Mouse (Mus musculus): ENCODE measurements around the gene AI182371. TPM values are rescaled to one million over a fixed set of nuclear protein-coding genes. Genes with fewer than 3 reads are reported as not detected.

The AI182371 gene
- total RNA-seq, 1 experiment: 0.58 TPM

DNA sequence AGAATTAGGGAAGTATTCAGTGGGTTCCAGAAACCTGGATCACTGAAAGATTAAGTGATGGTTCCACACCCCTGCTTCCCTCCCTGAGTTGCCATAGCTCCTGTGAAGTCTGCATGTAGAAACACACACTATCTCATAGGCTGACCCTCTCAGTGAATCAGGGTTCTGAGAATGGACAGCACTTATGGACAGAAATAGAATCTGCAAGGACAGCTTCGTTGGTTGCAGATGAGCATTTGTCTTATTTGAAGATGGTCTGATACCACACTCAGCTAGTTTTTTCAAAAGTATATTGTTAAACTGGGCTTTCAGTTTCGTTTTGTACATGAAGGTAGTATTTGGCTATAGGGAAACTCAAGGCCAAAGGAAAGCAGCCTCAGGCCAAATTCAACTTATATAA is 9.2 kb upstream of the AI182371 start:
- Histone ChIP-seq H3K9ac (ENCODE audit: insufficient read depth, low read depth, low read length, poor library complexity, severe bottlenecking) (no peak overlapping the region), H3K4me1 (ENCODE audit: control insufficient read depth in 2 of 2, insufficient read depth in 2 of 2, low read length in 2 of 2, poor library complexity in 1 of 2) (no peaks in the 10 kb centered on the region), H3K4me3 (ENCODE audit: insufficient read depth in 1 of 2, low read depth in 1 of 2, low read length in 2 of 2, poor library complexity in 1 of 2, severe bottlenecking in 1 of 2) (no peak overlapping the region), H3K9me3 (ENCODE audit: control insufficient read depth, insufficient read depth, low read depth, low read length) (no peaks in the 10 kb centered on the region), H3K36me3 (ENCODE audit: control insufficient read depth, insufficient read depth, low read length, poor library complexity, severe bottlenecking) (no peaks in the 10 kb centered on the region), H3K27ac (ENCODE audit: insufficient read depth, low read depth, low read length, poor library complexity, severe bottlenecking) (no peak overlapping the region)
- DNase-seq (ENCODE audit: low read depth, low spot score): no peak
- TF ChIP-seq MAFK (IDR thresholded peaks at IDR 0.05; ENCODE audit: insufficient read depth, low read depth, low read length) (no peak), ZC3H11A (IDR thresholded peaks at IDR 0.05; ENCODE audit: borderline replicate concordance, low read depth, low read length) (no peak)
- in situ Hi-C loops (cut with MboI; ENCODE audit: low sequenced_read_pairs in 2 of 2, unreplicated experiment in 2 of 2): loop anchor here in 1 of 2 experiments (25.0 kb wide), 1 partner anchor 273 kb away; the partner anchor contains the start of genes Fbxw2 and Gm34653

DNA sequence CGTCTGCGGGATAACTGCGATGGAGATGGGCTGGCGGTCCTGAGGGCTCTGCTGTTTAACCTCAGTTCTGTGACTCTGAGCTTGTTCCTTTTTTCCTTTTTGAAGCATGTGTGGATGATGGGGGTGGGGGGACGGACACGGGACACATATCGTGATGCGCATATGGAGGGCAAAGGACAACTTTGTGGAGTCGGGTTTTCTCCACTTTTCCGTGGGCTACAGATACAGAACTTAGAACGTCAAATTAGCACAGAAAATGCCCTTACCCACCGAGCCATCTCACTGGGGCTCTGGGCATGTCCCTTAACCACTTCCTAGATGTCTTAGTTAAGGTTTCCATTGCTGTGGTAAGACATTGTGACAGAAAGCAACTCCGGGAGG is 8.6 kb upstream of the AI182371 start:
- in situ Hi-C loops (cut with MboI; ENCODE audit: low sequenced_read_pairs in 2 of 2, unreplicated experiment in 2 of 2): loop anchor here in 1 of 2 experiments (25.0 kb wide), 1 partner anchor 273 kb away; the partner anchor contains the start of genes Fbxw2 and Gm34653
- TF ChIP-seq MAFK (IDR thresholded peaks at IDR 0.05; ENCODE audit: insufficient read depth, low read depth, low read length) (no peak), HCFC1 (IDR thresholded peaks at IDR 0.05; ENCODE audit: borderline replicate concordance, insufficient read depth, low read length) (no peak), ZNF384 (IDR thresholded peaks at IDR 0.05; ENCODE audit: low read depth, low read length) (no peak), CHD2 (IDR thresholded peaks at IDR 0.05; ENCODE audit: low read depth, low read length) (no peak), ZC3H11A (IDR thresholded peaks at IDR 0.05; ENCODE audit: borderline replicate concordance, low read depth, low read length) (no peak)
- DNase-seq (ENCODE audit: low read depth, low spot score): no peak
- no peaks in the 10 kb centered on the region for H3K9me3 ChIP-seq (ENCODE audit: control insufficient read depth, insufficient read depth, low read depth, low read length)
- H3K9ac ChIP-seq (ENCODE audit: insufficient read depth, low read depth, low read length, poor library complexity, severe bottlenecking): peak overlapping the region; percentile 95
- no peak overlapping the region for H3K27ac ChIP-seq (ENCODE audit: insufficient read depth, low read depth, low read length, poor library complexity, severe bottlenecking)
- no peaks in the 10 kb centered on the region for H3K36me3 ChIP-seq (ENCODE audit: control insufficient read depth, insufficient read depth, low read length, poor library complexity, severe bottlenecking)
- peak overlapping the region; percentile 90 to 100 for H3K4me3 ChIP-seq (ENCODE audit: insufficient read depth in 1 of 2, low read depth in 1 of 2, low read length in 2 of 2, poor library complexity in 1 of 2, severe bottlenecking in 1 of 2)
- no peaks in the 10 kb centered on the region for H3K4me1 ChIP-seq (ENCODE audit: control insufficient read depth in 2 of 2, insufficient read depth in 2 of 2, low read length in 2 of 2, poor library complexity in 1 of 2)

DNA sequence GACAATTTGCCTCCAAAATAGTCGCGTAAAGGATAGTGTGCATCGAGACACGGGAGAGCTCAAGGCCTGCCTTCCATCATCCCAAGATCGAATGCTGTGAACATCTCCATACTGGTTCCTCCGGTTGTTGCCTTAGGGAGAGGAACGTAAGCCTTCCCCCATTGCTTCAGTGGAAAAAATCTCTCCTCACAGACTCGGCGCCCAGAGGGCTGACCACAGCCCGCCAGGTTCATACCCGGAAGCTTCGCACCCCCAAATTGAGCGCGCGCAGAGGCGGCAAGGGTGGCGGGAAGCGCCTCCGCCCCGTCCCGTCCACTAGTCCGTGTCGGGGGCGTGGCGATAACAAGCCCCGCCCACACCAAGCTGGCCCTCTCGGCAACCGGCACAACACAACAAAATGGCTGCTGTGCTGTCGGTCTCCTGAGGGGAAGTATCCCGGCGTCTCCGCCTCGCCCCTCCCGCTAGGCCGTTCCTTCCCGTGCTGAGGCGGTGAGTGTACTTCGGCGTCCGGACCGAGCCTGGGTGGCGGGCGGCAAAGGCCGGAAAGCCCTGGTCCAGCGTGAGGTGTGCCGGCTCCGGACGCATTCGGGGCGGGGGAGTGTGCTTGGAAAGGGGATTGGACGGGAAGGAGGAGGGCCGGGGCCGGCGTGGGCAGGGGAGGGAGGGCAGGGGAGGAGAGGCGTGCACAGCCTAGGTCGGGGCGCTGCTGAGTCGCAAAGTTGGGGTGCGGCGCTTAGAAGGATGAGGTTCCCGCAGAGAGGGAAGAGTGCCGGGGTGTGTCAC is 8.0 kb upstream of the AI182371 start, which contains the start of gene Cntrl:
Gene Cntrl, plus strand, starts transcription at position 352 of the 783 bp plus-strand sequence.
- Histone ChIP-seq H3K4me1 (ENCODE audit: control insufficient read depth in 2 of 2, insufficient read depth in 2 of 2, low read length in 2 of 2, poor library complexity in 1 of 2) (no peaks in the 10 kb centered on the region), H3K9me3 (ENCODE audit: control insufficient read depth, insufficient read depth, low read depth, low read length) (no peaks in the 10 kb centered on the region), H3K4me3 (ENCODE audit: insufficient read depth in 1 of 2, low read depth in 1 of 2, low read length in 2 of 2, poor library complexity in 1 of 2, severe bottlenecking in 1 of 2) (peak within 1 kb of the TSS; percentile 90 to 100), H3K36me3 (ENCODE audit: control insufficient read depth, insufficient read depth, low read length, poor library complexity, severe bottlenecking) (no peaks in the 10 kb centered on the region), H3K27ac (ENCODE audit: insufficient read depth, low read depth, low read length, poor library complexity, severe bottlenecking) (peak within 1 kb of the TSS; percentile 76; the same call in 1 of the 2 replicates), H3K9ac (ENCODE audit: insufficient read depth, low read depth, low read length, poor library complexity, severe bottlenecking) (peak within 1 kb of the TSS; percentile 95)
- in situ Hi-C loops (cut with MboI; ENCODE audit: low sequenced_read_pairs in 2 of 2, unreplicated experiment in 2 of 2): loop anchor here in 1 of 2 experiments (25.0 kb wide), 1 partner anchor 272 kb away; the partner anchor contains the start of genes Fbxw2 and Gm34653
- peak; percentile 78 for DNase-seq (ENCODE audit: low read depth, low spot score)
- TF ChIP-seq CHD2 (IDR thresholded peaks at IDR 0.05; ENCODE audit: low read depth, low read length) (no peak), HCFC1 (IDR thresholded peaks at IDR 0.05; ENCODE audit: borderline replicate concordance, insufficient read depth, low read length) (peak; percentile 65; the same call in 1 of the 2 replicates)

- Histone ChIP-seq H3K36me3 (ENCODE audit: control insufficient read depth, insufficient read depth, low read length, poor library complexity, severe bottlenecking) (no peaks in the 10 kb centered on the region), H3K27ac (ENCODE audit: insufficient read depth, low read depth, low read length, poor library complexity, severe bottlenecking) (no peak overlapping the region), H3K9ac (ENCODE audit: insufficient read depth, low read depth, low read length, poor library complexity, severe bottlenecking) (peak overlapping the region; percentile 51), H3K4me3 (ENCODE audit: insufficient read depth in 1 of 2, low read depth in 1 of 2, low read length in 2 of 2, poor library complexity in 1 of 2, severe bottlenecking in 1 of 2) (peak overlapping the region; percentile 90 to 100), H3K4me1 (ENCODE audit: control insufficient read depth in 2 of 2, insufficient read depth in 2 of 2, low read length in 2 of 2, poor library complexity in 1 of 2) (no peaks in the 10 kb centered on the region), H3K9me3 (ENCODE audit: control insufficient read depth, insufficient read depth, low read depth, low read length) (no peaks in the 10 kb centered on the region)
- in situ Hi-C loops (cut with MboI; ENCODE audit: low sequenced_read_pairs in 2 of 2, unreplicated experiment in 2 of 2): loop anchor here in 1 of 2 experiments (25.0 kb wide), 1 partner anchor 271 kb away; the partner anchor contains the start of genes Fbxw2 and Gm34653
- peak; percentile 26 for DNase-seq (ENCODE audit: low read depth, low spot score)
- TF ChIP-seq ZC3H11A (IDR thresholded peaks at IDR 0.05; ENCODE audit: borderline replicate concordance, low read depth, low read length) (0 out of 2 replicates have a peak, but pooled peaks have one; percentile 12), CHD2 (IDR thresholded peaks at IDR 0.05; ENCODE audit: low read depth, low read length) (no peak)
Measured at GRCm38 (mm10) chr2:35108712-35109111, 7.4 kb upstream of the AI182371 start.
